Mouse (Mus musculus) cortical plate, adult 2 months (tissue): ENCODE measurements around the gene Frmpd1.

Source experiments
- CTCF ChIP-seq: fragments of 200-500 bp; IDR thresholded peaks from 2 replicates; pipeline ENCODE4 v1.5.1; 2011; ENCODE audit warnings: mild to moderate bottlenecking, control low read depth, low read length; ENCODE audit not compliant: insufficient read depth; ENCODE audit errors: extremely low read depth
- POLR2A ChIP-seq: fragments of 200-500 bp; IDR thresholded peaks from 2 replicates; pipeline ENCODE4 v1.6.1; 2011; ENCODE audit warnings: mild to moderate bottlenecking, low read length, control low read depth; ENCODE audit not compliant: insufficient read depth; ENCODE audit errors: extremely low read depth

GRCm38 (mm10) chr4:45184521-45185330 lies at the start of gene Frmpd1:
- TF ChIP-seq POLR2A (no peak), CTCF (no peak)
